Mouse (Mus musculus): Measurements from ENCODE around the gene Dqx1. TPM values are rescaled to one million over a fixed set of nuclear protein-coding genes. Genes with fewer than 3 reads are reported as not detected.

The Dqx1 gene
- polyA plus RNA-seq, 1 experiment = 0.84 TPM

- Histone ChIP-seq H3K4me3 (ENCODE audit: insufficient read depth, low read length) (peak overlapping the region; percentile 93), H3K4me1 (ENCODE audit: control insufficient read depth, insufficient read depth, low read length) (peaks cover 20% of the 10 kb centered on the region; the same call in 1 of the 2 replicates), H3K27ac (ENCODE audit: insufficient read depth, low read length) (peak overlapping the region; percentile 85; the same call in 1 of the 2 replicates)
- TF ChIP-seq POLR2A (IDR thresholded peaks at IDR 0.05; ENCODE audit: low read depth, low read length) (0 out of 2 replicates have a peak, but pooled peaks have one; percentile 30), CTCF (IDR thresholded peaks at IDR 0.05; ENCODE audit: borderline replicate concordance, insufficient read depth, low read length) (no peak)
Observed at GRCm38 (mm10) chr6:83031921-83032590, 25.6 kb upstream of the Dqx1 start.

- Histone ChIP-seq H3K4me1 (ENCODE audit: control insufficient read depth, insufficient read depth, low read length) (peaks cover 16% of the 10 kb centered on the region; the same call in 1 of the 2 replicates), H3K4me3 (ENCODE audit: insufficient read depth, low read length) (peak overlapping the region; percentile 93), H3K27ac (ENCODE audit: insufficient read depth, low read length) (peak overlapping the region; percentile 85)
- TF ChIP-seq CTCF (IDR thresholded peaks at IDR 0.05; ENCODE audit: borderline replicate concordance, insufficient read depth, low read length) (no peak), POLR2A (IDR thresholded peaks at IDR 0.05; ENCODE audit: low read depth, low read length) (no peak; the same call in 1 of the 2 replicates)
Observed at GRCm38 (mm10) chr6:83032769-83033191, 24.9 kb upstream of the Dqx1 start.

- TF ChIP-seq CTCF (IDR thresholded peaks at IDR 0.05; ENCODE audit: borderline replicate concordance, insufficient read depth, low read length) (no peak), POLR2A (IDR thresholded peaks at IDR 0.05; ENCODE audit: low read depth, low read length) (peak; percentile 80)
- peaks cover 16% of the 10 kb centered on the region for H3K4me1 ChIP-seq (ENCODE audit: control insufficient read depth, insufficient read depth, low read length)
- peak within 1 kb of the TSS; percentile 93 for H3K4me3 ChIP-seq (ENCODE audit: insufficient read depth, low read length)
- H3K27ac ChIP-seq (ENCODE audit: insufficient read depth, low read length) = peak within 1 kb of the TSS; percentile 95
Observed at GRCm38 (mm10) chr6:83033249-83034185, 24.1 kb upstream of the Dqx1 start, which contains the start of the genes Dok1 and Loxl3. Gene Dok1, minus strand, starts transcription at chr6:83033471. Gene Loxl3, plus strand, starts transcription at chr6:83034173.

- H3K4me1 ChIP-seq (ENCODE audit: control insufficient read depth, insufficient read depth, low read length) = peaks cover 12% of the 10 kb centered on the region; the same call in 1 of the 2 replicates
Observed at GRCm38 (mm10) chr6:83034463-83035055, 23.1 kb upstream of the Dqx1 start.

GRCm38 (mm10) chr6:83037188-83037587 lies 20.5 kb upstream of the Dqx1 start:
- H3K27ac ChIP-seq (ENCODE audit: insufficient read depth, low read length) = no peak overlapping the region
- TF ChIP-seq CTCF (IDR thresholded peaks at IDR 0.05; ENCODE audit: borderline replicate concordance, insufficient read depth, low read length) (no peak), POLR2A (IDR thresholded peaks at IDR 0.05; ENCODE audit: low read depth, low read length) (no peak)
- H3K4me1 ChIP-seq (ENCODE audit: control insufficient read depth, insufficient read depth, low read length) = peaks cover 6% of the 10 kb centered on the region
- no peak overlapping the region for H3K4me3 ChIP-seq (ENCODE audit: insufficient read depth, low read length)

More at GRCm38 (mm10) chr6:83034463-83035055, 23.1 kb upstream of the Dqx1 start:
- peak overlapping the region; percentile 72 for H3K27ac ChIP-seq (ENCODE audit: insufficient read depth, low read length)
- TF ChIP-seq POLR2A (IDR thresholded peaks at IDR 0.05; ENCODE audit: low read depth, low read length) (no peak), CTCF (IDR thresholded peaks at IDR 0.05; ENCODE audit: borderline replicate concordance, insufficient read depth, low read length) (no peak)
- peak overlapping the region; percentile 93 for H3K4me3 ChIP-seq (ENCODE audit: insufficient read depth, low read length)

- Histone ChIP-seq H3K27ac (ENCODE audit: insufficient read depth, low read length) (no peak overlapping the region), H3K4me3 (ENCODE audit: insufficient read depth, low read length) (no peak overlapping the region)
Observed at GRCm38 (mm10) chr6:83038496-83039012, 19.1 kb upstream of the Dqx1 start.

GRCm38 (mm10) chr6:83040601-83041000 lies 17.0 kb upstream of the Dqx1 start:
- Histone ChIP-seq H3K4me1 (ENCODE audit: control insufficient read depth, insufficient read depth, low read length) (peaks cover 6% of the 10 kb centered on the region), H3K27ac (ENCODE audit: insufficient read depth, low read length) (no peak overlapping the region), H3K4me3 (ENCODE audit: insufficient read depth, low read length) (no peak overlapping the region)
- TF ChIP-seq POLR2A (IDR thresholded peaks at IDR 0.05; ENCODE audit: low read depth, low read length) = no peak
- TF ChIP-seq CTCF (IDR thresholded peaks at IDR 0.05; ENCODE audit: borderline replicate concordance, insufficient read depth, low read length) = no peak

More at GRCm38 (mm10) chr6:83038496-83039012, 19.1 kb upstream of the Dqx1 start:
- H3K4me1 ChIP-seq (ENCODE audit: control insufficient read depth, insufficient read depth, low read length) = peaks cover 6% of the 10 kb centered on the region
- TF ChIP-seq POLR2A (IDR thresholded peaks at IDR 0.05; ENCODE audit: low read depth, low read length) = no peak
- no peak for TF ChIP-seq CTCF (IDR thresholded peaks at IDR 0.05; ENCODE audit: borderline replicate concordance, insufficient read depth, low read length)

GRCm38 (mm10) chr6:83043561-83043960 lies 14.1 kb upstream of the Dqx1 start:
- H3K4me1 ChIP-seq (ENCODE audit: control insufficient read depth, insufficient read depth, low read length) = peaks cover under 1% of the 10 kb centered on the region; the same call in 1 of the 2 replicates

GRCm38 (mm10) chr6:83043993-83044392 lies 13.7 kb upstream of the Dqx1 start:
- Histone ChIP-seq H3K27ac (ENCODE audit: insufficient read depth, low read length) (no peak overlapping the region), H3K4me1 (ENCODE audit: control insufficient read depth, insufficient read depth, low read length) (no peaks in the 10 kb centered on the region; the same call in 1 of the 2 replicates), H3K4me3 (ENCODE audit: insufficient read depth, low read length) (no peak overlapping the region)
- no peak for TF ChIP-seq POLR2A (IDR thresholded peaks at IDR 0.05; ENCODE audit: low read depth, low read length)
- TF ChIP-seq CTCF (IDR thresholded peaks at IDR 0.05; ENCODE audit: borderline replicate concordance, insufficient read depth, low read length) = no peak

More at GRCm38 (mm10) chr6:83043561-83043960, 14.1 kb upstream of the Dqx1 start:
- H3K4me3 ChIP-seq (ENCODE audit: insufficient read depth, low read length) = no peak overlapping the region
- TF ChIP-seq POLR2A (IDR thresholded peaks at IDR 0.05; ENCODE audit: low read depth, low read length) = no peak
- no peak for TF ChIP-seq CTCF (IDR thresholded peaks at IDR 0.05; ENCODE audit: borderline replicate concordance, insufficient read depth, low read length)
- H3K27ac ChIP-seq (ENCODE audit: insufficient read depth, low read length) = no peak overlapping the region
